Mouse (Mus musculus): Measurements from ENCODE around the gene D430041D05Rik. TPM values are rescaled to one million over a fixed set of nuclear protein-coding genes. Genes with fewer than 3 reads are reported as not detected.
"Not testable (repeated sequence)": the region's sequence is repeated elsewhere in the genome, so short reads cannot be mapped to it uniquely, and the experiment has no call there.

D430041D05Rik gene
- total and polyA plus RNA-seq, 3 experiments: not detected

DNA sequence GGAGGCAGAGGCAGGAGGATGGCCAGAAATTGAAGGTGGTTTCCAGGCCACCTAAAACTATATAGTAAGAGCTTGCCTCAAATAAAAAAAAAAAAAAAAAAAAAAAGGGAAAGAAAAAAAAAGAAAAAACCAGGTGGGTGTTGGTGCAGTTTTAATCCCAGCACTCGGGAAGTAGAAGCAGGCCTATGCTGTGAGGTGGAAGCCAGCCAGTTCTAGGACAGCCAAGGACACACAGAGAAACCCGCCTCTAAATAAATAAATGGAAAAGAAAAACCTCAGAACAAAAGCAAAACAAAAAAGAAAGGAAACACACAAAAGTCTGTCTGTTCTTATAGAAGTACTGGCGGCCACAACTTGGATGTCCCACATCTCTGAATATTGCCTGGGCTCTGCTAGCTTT, 295.9 kb downstream of the D430041D05Rik start:
- Histone ChIP-seq H3K9me3 (replicated peaks; ENCODE audit: low read length) (no peaks in the 10 kb centered on the region), H3K4me2 (ENCODE audit: insufficient read depth, low read depth, poor library complexity, severe bottlenecking) (no peak overlapping the region), H3K9ac (ENCODE audit: insufficient read depth, low read depth) (no peak overlapping the region), H3K27me3 (replicated peaks) (no peaks in the 10 kb centered on the region), H3K4me1 (ENCODE audit: control insufficient read depth in 1 of 2, insufficient read depth in 2 of 2) (peaks cover 0 to 4% of the 10 kb centered on the region in 2 experiments; a peak in 2 of 4 replicates), H3K4me3 (replicated peaks in 1 of 3; ENCODE audit: low read depth in 2 of 3, low read length in 2 of 3, poor library complexity in 1 of 3) (no peak overlapping the region), H3K79me2 (replicated peaks; ENCODE audit: control insufficient read depth, extremely low read depth, insufficient read depth, poor library complexity, severe bottlenecking) (no peaks in the 10 kb centered on the region), H3K27ac (ENCODE audit: insufficient read depth, low read depth) (no peak overlapping the region), H3K36me3 (replicated peaks in 1 of 2; ENCODE audit: control insufficient read depth in 1 of 2, insufficient read depth in 1 of 2, low read length in 1 of 2) (peaks cover 0 to 2% of the 10 kb centered on the region in 2 experiments)
- no peak for DNase-seq (ENCODE audit: extremely low read depth)
- dilution Hi-C loops (cut with MboI; ENCODE audit: extremely low pct_ligation_motif_present, extremely low pct_unique_long_range_greater_than_20kb, low sequenced_read_pairs) (no loop called here), in situ Hi-C loops (cut with MboI; ENCODE audit: low pct_ligation_motif_present, low pct_unique_long_range_greater_than_20kb, low sequenced_read_pairs) (no loop called here)
- TF ChIP-seq ZMIZ1 (IDR thresholded peaks at IDR 0.05; ENCODE audit: low read depth, low read length) (no peak), EP300 (IDR thresholded peaks at IDR 0.05; ENCODE audit: low read length) (no peak), SIN3A (IDR thresholded peaks at IDR 0.05; ENCODE audit: low read length) (no peak), ELF1 (IDR thresholded peaks at IDR 0.05; ENCODE audit: low read depth, low read length) (no peak), CHD1 (IDR thresholded peaks at IDR 0.05; ENCODE audit: low read depth, low read length) (no peak), IRF4 (IDR thresholded peaks at IDR 0.05; ENCODE audit: low read depth, low read length) (no peak), USF1 (IDR thresholded peaks at IDR 0.05; ENCODE audit: low read depth, low read length) (no peak), NRF1 (IDR thresholded peaks at IDR 0.05; ENCODE audit: low read depth, low read length) (no peak), MYC (IDR thresholded peaks at IDR 0.05; ENCODE audit: low read depth, low read length) (no peak), MAX (IDR thresholded peaks at IDR 0.05; ENCODE audit: low read length) (no peak), MEF2A (IDR thresholded peaks at IDR 0.05; ENCODE audit: borderline replicate concordance, low read depth, low read length) (no peak)

DNA sequence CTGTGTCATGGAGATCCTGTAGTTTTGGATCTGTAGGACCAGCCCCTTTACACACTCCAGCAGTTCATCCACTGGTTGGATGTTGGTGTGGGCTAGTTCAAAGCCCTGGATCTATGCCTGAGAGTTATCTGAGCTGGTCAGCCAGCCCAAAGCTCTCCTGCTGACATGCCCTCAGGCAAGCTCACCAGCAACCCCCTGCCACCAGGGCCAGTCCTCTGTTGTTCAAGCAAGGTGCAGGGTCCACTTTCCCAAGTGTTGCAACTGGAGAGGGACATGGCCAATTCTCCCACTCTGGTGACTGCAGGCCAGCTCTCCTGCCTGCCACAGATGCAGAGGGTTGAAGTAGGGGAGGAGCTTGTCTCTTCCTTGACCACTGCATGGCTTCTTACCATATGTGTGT, 297.2 kb downstream of the D430041D05Rik start:
- H3K4me1 ChIP-seq (ENCODE audit: control insufficient read depth in 1 of 2, insufficient read depth in 2 of 2); H3K27ac ChIP-seq (ENCODE audit: insufficient read depth, low read depth); H3K27me3 ChIP-seq (replicated peaks); in situ Hi-C loops (cut with MboI; ENCODE audit: low pct_ligation_motif_present, low pct_unique_long_range_greater_than_20kb, low sequenced_read_pairs); DNase-seq (ENCODE audit: extremely low read depth); H3K36me3 ChIP-seq (replicated peaks in 1 of 2; ENCODE audit: control insufficient read depth in 1 of 2, insufficient read depth in 1 of 2, low read length in 1 of 2); H3K9me3 ChIP-seq (replicated peaks; ENCODE audit: low read length); dilution Hi-C loops (cut with MboI; ENCODE audit: extremely low pct_ligation_motif_present, extremely low pct_unique_long_range_greater_than_20kb, low sequenced_read_pairs); H3K9ac ChIP-seq (ENCODE audit: insufficient read depth, low read depth); H3K4me3 ChIP-seq (replicated peaks in 1 of 3; ENCODE audit: low read depth in 2 of 3, low read length in 2 of 3, poor library complexity in 1 of 3); H3K4me2 ChIP-seq (ENCODE audit: insufficient read depth, low read depth, poor library complexity, severe bottlenecking); H3K79me2 ChIP-seq (replicated peaks; ENCODE audit: control insufficient read depth, extremely low read depth, insufficient read depth, poor library complexity, severe bottlenecking): not testable (repeated sequence)

DNA sequence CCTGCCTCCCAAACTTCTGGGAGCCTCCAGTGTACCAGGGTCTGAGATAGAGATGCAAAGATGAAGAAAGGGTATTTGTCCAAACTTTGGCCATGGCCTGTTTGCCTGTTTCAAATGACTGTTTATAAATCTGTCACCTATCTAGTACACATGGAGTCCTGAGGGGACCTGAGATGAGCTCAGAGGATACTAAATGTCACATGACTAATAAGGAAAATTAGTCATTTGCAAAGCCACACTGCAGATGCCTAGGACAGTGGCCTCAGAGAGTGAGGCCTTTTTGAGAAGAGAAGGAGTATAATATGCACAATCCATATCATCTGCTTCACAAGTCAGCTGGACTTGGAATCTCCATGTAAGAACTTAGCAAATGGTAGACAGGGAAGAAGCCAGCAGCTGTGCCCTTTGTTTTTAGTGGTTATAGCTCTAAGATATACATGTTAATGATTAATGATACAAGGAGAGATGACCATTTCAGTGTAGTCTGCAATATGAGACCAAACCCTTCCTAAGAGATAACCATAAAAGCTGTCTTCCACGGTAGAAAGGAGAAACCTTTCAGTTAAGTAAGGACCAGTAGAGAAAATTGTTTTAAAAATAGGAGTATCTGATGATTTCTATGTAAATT, 299.5 kb downstream of the D430041D05Rik start:
- H3K9me3 ChIP-seq (replicated peaks; ENCODE audit: low read length); in situ Hi-C loops (cut with MboI; ENCODE audit: low pct_ligation_motif_present, low pct_unique_long_range_greater_than_20kb, low sequenced_read_pairs); DNase-seq (ENCODE audit: extremely low read depth); H3K36me3 ChIP-seq (replicated peaks in 1 of 2; ENCODE audit: control insufficient read depth in 1 of 2, insufficient read depth in 1 of 2, low read length in 1 of 2); H3K4me1 ChIP-seq (ENCODE audit: control insufficient read depth in 1 of 2, insufficient read depth in 2 of 2); H3K27ac ChIP-seq (ENCODE audit: insufficient read depth, low read depth); H3K27me3 ChIP-seq (replicated peaks); dilution Hi-C loops (cut with MboI; ENCODE audit: extremely low pct_ligation_motif_present, extremely low pct_unique_long_range_greater_than_20kb, low sequenced_read_pairs); H3K79me2 ChIP-seq (replicated peaks; ENCODE audit: control insufficient read depth, extremely low read depth, insufficient read depth, poor library complexity, severe bottlenecking); H3K9ac ChIP-seq (ENCODE audit: insufficient read depth, low read depth); H3K4me2 ChIP-seq (ENCODE audit: insufficient read depth, low read depth, poor library complexity, severe bottlenecking); H3K4me3 ChIP-seq (replicated peaks in 1 of 3; ENCODE audit: low read depth in 2 of 3, low read length in 2 of 3, poor library complexity in 1 of 3): not testable (repeated sequence)
